In the genomic region with DNA sequence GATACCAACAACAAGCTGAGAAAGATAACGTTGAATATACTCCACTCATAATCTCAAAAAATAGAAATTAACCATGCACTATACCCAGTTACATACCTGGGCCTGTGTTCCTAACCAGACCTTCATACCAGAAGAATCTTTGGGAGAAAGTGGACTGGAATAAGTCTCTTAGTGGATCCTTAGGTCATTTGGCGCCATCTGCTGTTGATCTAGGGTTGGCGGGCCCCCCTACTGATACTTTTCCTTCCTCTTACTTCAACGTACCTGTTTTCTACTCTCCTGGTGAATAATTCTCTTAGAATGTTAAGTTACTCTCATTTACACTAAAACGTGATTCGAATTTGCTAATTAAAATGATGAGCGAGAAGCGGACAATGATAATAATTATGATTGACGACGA, we compare ENCODE assay signal across 8 mouse cellular contexts. TPM values are rescaled to one million over a fixed set of nuclear protein-coding genes. Genes with fewer than 3 reads are reported as not detected.
DNase-seq lines count a peak whose midpoint lies in the region; ATAC-seq and TF ChIP-seq lines count a peak whose summit lies in the region.
"Had no signal": no experiment of that assay in that cellular context is flagged by ENCODE, and none has a peak within 500 bp of the region (broad histone marks: within the 10 kb centered on the region; RNA-seq: fewer than 3 reads in every experiment).

No protein-coding gene starts in this region.

- H3K4me2 ChIP-seq in embryonic facial prominence, embryonic 11.5 days (ENCODE audit: low read depth, low read length): no peak overlapping the region
- H3K4me2 ChIP-seq in kidney, embryonic 16.5 days (replicated peaks; ENCODE audit: low read depth, low read length): no peak overlapping the region
- H3K4me2 ChIP-seq: heart, embryonic 15.5 days had no signal

- no peak overlapping the region for H3K4me3 ChIP-seq in embryonic facial prominence, embryonic 11.5 days (ENCODE audit: low read depth, low read length)
- no peak overlapping the region for H3K4me3 ChIP-seq in kidney, embryonic 16.5 days (ENCODE audit: low read length)
- no peak overlapping the region for H3K4me3 ChIP-seq in lung, adult 2 months (replicated peaks; ENCODE audit: extremely low read depth, low read depth, low read length)
- no peak overlapping the region for H3K4me3 ChIP-seq in spleen, adult 2 months (ENCODE audit: extremely low read depth, insufficient read depth, insufficient read length)
- H3K4me3 ChIP-seq: heart, embryonic 15.5 days had no signal

- H3K27me3 ChIP-seq in embryonic facial prominence, embryonic 11.5 days (ENCODE audit: control insufficient read depth, insufficient read depth, low read length): no peaks in the 10 kb centered on the region
- no peaks in the 10 kb centered on the region for H3K27me3 ChIP-seq in kidney, embryonic 16.5 days (ENCODE audit: insufficient read depth, low read length)
- H3K27me3 ChIP-seq in spleen, adult 2 months (ENCODE audit: control insufficient read depth, insufficient read depth, low read length): no peaks in the 10 kb centered on the region
- H3K27me3 ChIP-seq: heart, embryonic 15.5 days had no signal

- WGBS in embryonic facial prominence, embryonic 11.5 days: 31% methylated on average over 10 of the region's 10 CpGs
- 33% methylated on average over 10 of the region's 10 CpGs for WGBS in kidney, embryonic 16.5 days
- WGBS in lung, adult 2 months: 31% methylated on average over 10 of the region's 10 CpGs
- 31% methylated on average over 10 of the region's 10 CpGs for WGBS in spleen, adult 2 months

- ATAC-seq in embryonic facial prominence, embryonic 11.5 days (replicated peaks; ENCODE audit: insufficient number of reproducible peaks, low FRiP score, low TSS enrichment, low read depth): no peak
- ATAC-seq in kidney, embryonic 16.5 days (ENCODE audit: low FRiP score, low TSS enrichment): 0 out of 2 replicates have a peak, but pooled peaks have one; percentile 61

- H3K36me3 ChIP-seq in embryonic facial prominence, embryonic 11.5 days (replicated peaks; ENCODE audit: control insufficient read depth, insufficient read depth, low read depth, low read length): no peaks in the 10 kb centered on the region
- no peaks in the 10 kb centered on the region for H3K36me3 ChIP-seq in kidney, embryonic 16.5 days (ENCODE audit: insufficient read depth, low read length)
- no peaks in the 10 kb centered on the region for H3K36me3 ChIP-seq in spleen, adult 2 months (ENCODE audit: control insufficient read depth, insufficient read depth, low read length)
- H3K36me3 ChIP-seq: heart, embryonic 15.5 days had no signal

- H3K9me3 ChIP-seq in embryonic facial prominence, embryonic 11.5 days (replicated peaks; ENCODE audit: control insufficient read depth, low read length): no peaks in the 10 kb centered on the region
- H3K9me3 ChIP-seq in kidney, embryonic 16.5 days (ENCODE audit: low read length): no peaks in the 10 kb centered on the region
- H3K9me3 ChIP-seq: heart, embryonic 15.5 days had no signal

- no peak overlapping the region for H3K27ac ChIP-seq in embryonic facial prominence, embryonic 11.5 days (replicated peaks; ENCODE audit: low read depth, low read length)
- no peak overlapping the region for H3K27ac ChIP-seq in kidney, embryonic 16.5 days (ENCODE audit: low read length)
- H3K27ac ChIP-seq in spleen, adult 2 months (ENCODE audit: insufficient read depth, low read length): no peak overlapping the region
- H3K27ac ChIP-seq: heart, embryonic 15.5 days had no signal

- TF ChIP-seq POLR2A in lung, adult 2 months (IDR thresholded peaks at IDR 0.05; ENCODE audit: borderline replicate concordance, extremely low read depth, low read depth, low read length): no peak
- TF ChIP-seq POLR2A in spleen, adult 2 months (IDR thresholded peaks at IDR 0.05; ENCODE audit: low read depth, low read length): no peak

- no peaks in the 10 kb centered on the region for H3K4me1 ChIP-seq in embryonic facial prominence, embryonic 11.5 days (ENCODE audit: control insufficient read depth, insufficient read depth, low read length)
- no peaks in the 10 kb centered on the region for H3K4me1 ChIP-seq in kidney, embryonic 16.5 days (ENCODE audit: insufficient read depth, low read length)
- no peaks in the 10 kb centered on the region for H3K4me1 ChIP-seq in lung, adult 2 months (ENCODE audit: control insufficient read depth, insufficient read depth, low read length)
- peaks cover 13% of the 10 kb centered on the region; the same call in 1 of the 2 replicates for H3K4me1 ChIP-seq in spleen, adult 2 months (ENCODE audit: control insufficient read depth, insufficient read depth, insufficient read length)
- H3K4me1 ChIP-seq: heart, embryonic 15.5 days had no signal

- no peak overlapping the region for H3K9ac ChIP-seq in embryonic facial prominence, embryonic 11.5 days (replicated peaks; ENCODE audit: low read length)
- H3K9ac ChIP-seq in kidney, embryonic 16.5 days (replicated peaks; ENCODE audit: low read length): no peak overlapping the region
- H3K9ac ChIP-seq: heart, embryonic 15.5 days had no signal

- DNase-seq in ovary, postnatal 14 days (ENCODE audit: low spot score): peak; percentile 48
- no peak for DNase-seq in ovary, postnatal 10 days (ENCODE audit: low spot score)
- DNase-seq in adrenal gland, adult 2 months: peak; percentile 39
- DNase-seq in embryonic facial prominence, embryonic 11.5 days (ENCODE audit: low spot score): peak; percentile 76
- peak; percentile 18 for DNase-seq in lung, adult 2 months
- peak in 1 of 2 experiments; percentile 62 for DNase-seq in spleen, adult 2 months (ENCODE audit: low read depth in 1 of 2, low spot score in 2 of 2)

- peak; percentile 42; the same call in 1 of the 2 replicates for TF ChIP-seq CTCF in lung, adult 2 months (IDR thresholded peaks at IDR 0.05; ENCODE audit: insufficient read depth, low read length)
- peak; percentile 64; the same call in 1 of the 2 replicates for TF ChIP-seq CTCF in spleen, adult 2 months (IDR thresholded peaks at IDR 0.05; ENCODE audit: extremely low read depth, insufficient read depth, insufficient read length, insufficient replicate concordance)

RNA-seq across cellular contexts. Expression of gene Pex5, which starts 35.5 kb away (rescaled TPM):
- total RNA-seq in adrenal gland, adult 2 months (2021): 10 to 100 TPM; 71.0 to 99.9 TPM
- polyA plus RNA-seq in adrenal gland, adult 2 months (2012; rRNA removed): 44.9 and 47.5 TPM in 2 replicates
- polyA plus RNA-seq in embryonic facial prominence, embryonic 11.5 days (2014; fragmentation: Nextera tagmentation; extraction: Ambion mirVana): 37.6 and 38.5 TPM in 2 replicates
- polyA plus RNA-seq in kidney, embryonic 16.5 days (2015; fragmentation: Nextera tagmentation; extraction: Ambion mirVana): 50.1 and 56.1 TPM in 2 replicates
- polyA plus RNA-seq in lung, adult 2 months (2012; rRNA removed): 24.2 and 31.2 TPM in 2 replicates
- 18.5 and 20.9 TPM in 2 replicates for polyA plus RNA-seq in spleen, adult 2 months (2012; rRNA removed)
